Mouse (Mus musculus) embryonic facial prominence, embryonic 14.5 days (tissue): ENCODE measurements around the gene Ptbp3. TPM values are rescaled to one million over a fixed set of nuclear protein-coding genes. Genes with fewer than 3 reads are reported as not detected.

Source experiments
- ATAC-seq: fragments of 200-750 bp; cut with Nextera tagmentation; 2 replicates; pipeline ENCODE4 v1.8.0; 2017; ENCODE audit warnings: low read depth, moderate number of reproducible peaks, moderate TSS enrichment
- DNase-seq: peaks from one replicate; pipeline ENCODE4 v3.0.0-alpha.2; 2015; ENCODE audit warnings: low spot score
- H3K27ac ChIP-seq: fragments of 300-500 bp; sonication (generic); replicated peaks from 2 replicates; pipeline ENCODE4 v1.5.1; 2014; ENCODE audit warnings: low read depth, mild to moderate bottlenecking, low read length, moderate library complexity
- H3K27me3 ChIP-seq: fragments of 300-500 bp; sonication (generic); replicated peaks from 2 replicates; pipeline ENCODE4 v1.6.1; 2014; ENCODE audit warnings: low read length; ENCODE audit not compliant: control insufficient read depth, insufficient read depth
- H3K36me3 ChIP-seq: fragments of 300-500 bp; sonication (generic); 2 replicates; pipeline ENCODE4 v1.6.1; 2014; ENCODE audit warnings: low read length, mixed read lengths; ENCODE audit not compliant: control insufficient read depth, insufficient read depth
- H3K4me1 ChIP-seq: fragments of 300-500 bp; sonication (generic); 2 replicates; pipeline ENCODE4 v1.6.1; 2014; ENCODE audit warnings: antibody characterized with exemption, low read length; ENCODE audit not compliant: control insufficient read depth, insufficient read depth
- H3K4me2 ChIP-seq: fragments of 300-500 bp; sonication (generic); 2 replicates; pipeline ENCODE4 v1.6.1; 2014; ENCODE audit warnings: low read depth, mild to moderate bottlenecking, low read length, moderate library complexity, mixed read lengths
- H3K4me3 ChIP-seq: fragments of 300-500 bp; sonication (generic); 2 replicates; pipeline ENCODE4 v1.5.1; 2014; ENCODE audit warnings: low read depth, mild to moderate bottlenecking, low read length
- H3K9ac ChIP-seq: fragments of 300-500 bp; sonication (generic); 2 replicates; pipeline ENCODE4 v1.6.1; 2014; ENCODE audit warnings: low read depth, mild to moderate bottlenecking, low read length, moderate library complexity, mixed read lengths
- H3K9me3 ChIP-seq: fragments of 300-500 bp; sonication (generic); 2 replicates; pipeline ENCODE4 v1.6.1; 2016; ENCODE audit warnings: low read length; ENCODE audit not compliant: control insufficient read depth
- WGBS: fragments of 180-500 bp; shearing (Covaris S2); extraction: QIAGEN DNeasy Blood & Tissue Kit; methylation state at CpG from one replicate; pipeline ENCODE4 v1.1.7; 2014; 5-methylcytosine and 5-hydroxymethylcytosine counted together
- polyA plus RNA-seq: library from polyadenylated mRNA; unstranded; fragments of >200 nt; fragmentation: Nextera tagmentation; extraction: Ambion mirVana; gene quantifications from 2 replicates; pipeline ENCODE4 v1.2.1, GENCODE M21; 2014

The Ptbp3 gene
- polyA plus RNA-seq, 1 experiment from 2014 or later = 53.0 TPM

GRCm38 (mm10) chr4:59491097-59491496 lies 58.1 kb downstream of the Ptbp3 start:
- no peaks in the 10 kb centered on the region for H3K4me1 ChIP-seq
- H3K4me2 ChIP-seq = no peak overlapping the region
- peaks cover 21% of the 10 kb centered on the region for H3K36me3 ChIP-seq
- DNase-seq = no peak
- H3K9ac ChIP-seq = no peak overlapping the region
- H3K27ac ChIP-seq = no peak overlapping the region
- no peaks in the 10 kb centered on the region for H3K9me3 ChIP-seq
- 91% methylated on average over 2 of the region's 2 CpGs for WGBS
- ATAC-seq = no peak
- no peak overlapping the region for H3K4me3 ChIP-seq
- no peaks in the 10 kb centered on the region for H3K27me3 ChIP-seq

- no peaks in the 10 kb centered on the region for H3K27me3 ChIP-seq
- H3K4me3 ChIP-seq = no peak overlapping the region
- no peak overlapping the region for H3K9ac ChIP-seq
- no peak overlapping the region for H3K27ac ChIP-seq
- H3K4me1 ChIP-seq = no peaks in the 10 kb centered on the region
- H3K36me3 ChIP-seq = peaks cover 16% of the 10 kb centered on the region
- ATAC-seq = no peak
- H3K4me2 ChIP-seq = no peak overlapping the region
- H3K9me3 ChIP-seq = no peaks in the 10 kb centered on the region
- DNase-seq = no peak
Measured at GRCm38 (mm10) chr4:59471306-59471705, 77.9 kb downstream of the Ptbp3 start.

- WGBS = 80% methylated on average over 2 of the region's 2 CpGs
- DNase-seq (no peak), ATAC-seq (no peak)
- Histone ChIP-seq H3K9me3 (no peaks in the 10 kb centered on the region), H3K4me3 (no peak overlapping the region), H3K27me3 (no peaks in the 10 kb centered on the region), H3K9ac (no peak overlapping the region), H3K36me3 (no peaks in the 10 kb centered on the region), H3K4me1 (no peaks in the 10 kb centered on the region), H3K27ac (no peak overlapping the region), H3K4me2 (no peak overlapping the region)
Measured at GRCm38 (mm10) chr4:59465449-59465848, 83.7 kb downstream of the Ptbp3 start.

DNA sequence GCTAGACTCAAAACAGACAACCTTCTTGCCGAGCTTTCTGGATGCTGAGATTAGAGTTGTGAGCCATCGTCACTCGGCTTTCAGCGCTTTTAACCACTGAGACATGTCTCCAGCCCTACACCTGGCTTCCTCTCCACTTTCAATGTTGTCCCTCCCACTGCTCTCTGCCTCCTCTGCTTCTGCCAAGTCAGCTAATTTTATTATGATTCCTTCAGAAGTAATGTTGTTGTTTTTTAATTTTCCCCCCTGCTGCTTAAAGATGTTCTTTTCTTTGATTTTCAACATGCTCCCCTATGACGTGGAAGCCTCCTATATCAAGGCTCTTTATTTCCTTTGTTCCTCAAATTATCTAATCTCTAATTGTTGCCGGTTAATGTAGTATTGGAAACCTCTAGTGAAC lies 84.5 kb downstream of the Ptbp3 start:
- Histone ChIP-seq H3K4me2 (no peak overlapping the region), H3K9me3 (no peaks in the 10 kb centered on the region), H3K27ac (no peak overlapping the region), H3K4me3 (no peak overlapping the region), H3K36me3 (no peaks in the 10 kb centered on the region), H3K9ac (no peak overlapping the region), H3K27me3 (no peaks in the 10 kb centered on the region), H3K4me1 (no peaks in the 10 kb centered on the region)
- 73% methylated on average over 6 of the region's 6 CpGs for WGBS
- DNase-seq = no peak
- no peak for ATAC-seq

DNA sequence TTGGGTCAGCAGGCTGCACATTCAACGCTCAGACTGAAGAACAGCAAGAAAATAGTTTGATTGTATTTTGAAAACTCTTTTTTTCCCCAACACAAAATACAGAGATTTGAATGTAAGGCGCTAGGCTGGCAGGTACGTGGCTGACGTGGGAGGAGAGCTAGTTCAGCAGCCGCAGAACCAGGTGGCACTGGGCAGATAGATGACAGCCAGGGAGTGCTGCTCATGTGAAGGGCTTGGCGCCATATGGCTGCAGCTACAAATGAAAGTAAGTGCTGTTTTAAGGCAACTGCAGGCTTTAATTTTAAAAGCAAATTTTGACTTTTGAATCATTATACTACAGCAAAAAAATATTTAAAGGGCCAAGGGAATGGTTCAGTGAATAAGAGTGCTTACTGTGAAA lies 86.7 kb downstream of the Ptbp3 start:
- Histone ChIP-seq H3K27me3 (no peaks in the 10 kb centered on the region), H3K4me2 (no peak overlapping the region), H3K9ac (no peak overlapping the region), H3K27ac (no peak overlapping the region), H3K4me3 (no peak overlapping the region), H3K4me1 (peaks cover 7% of the 10 kb centered on the region; the same call in 1 of the 2 replicates), H3K36me3 (no peaks in the 10 kb centered on the region), H3K9me3 (no peaks in the 10 kb centered on the region)
- ATAC-seq = no peak
- WGBS = 79% methylated on average over 6 of the region's 6 CpGs
- DNase-seq = no peak

DNA sequence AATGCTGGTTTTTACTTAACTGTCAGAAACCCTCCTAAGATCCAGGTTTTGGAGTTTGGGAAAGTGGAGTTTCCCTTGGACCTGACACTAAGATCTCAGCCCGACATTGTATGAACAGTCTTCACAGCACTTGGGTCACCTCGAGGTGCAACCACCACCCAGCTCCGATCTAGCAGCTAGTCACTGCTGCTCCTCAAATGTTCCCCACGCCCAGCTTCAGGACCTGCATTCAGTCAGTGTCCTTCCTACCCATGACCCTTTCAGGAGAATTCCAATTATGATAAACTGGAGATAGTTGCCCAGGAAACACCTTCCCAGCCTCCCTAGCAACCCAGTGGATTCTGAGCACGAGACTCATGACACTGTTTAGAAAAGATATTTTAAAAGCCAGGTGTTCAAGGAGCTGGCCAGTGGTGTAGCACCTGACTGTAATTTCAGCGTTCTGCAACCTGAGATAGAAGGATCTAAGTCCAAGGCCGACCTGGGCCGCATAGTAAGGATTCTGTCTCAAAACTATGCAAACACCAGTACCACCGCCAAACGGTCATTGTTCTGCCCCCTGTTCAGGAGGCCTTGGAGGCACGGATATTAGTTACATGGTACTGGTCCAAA lies 87.9 kb downstream of the Ptbp3 start:
- ATAC-seq (peak; percentile 44; the same call in 1 of the 2 replicates), DNase-seq (no peak)
- H3K4me1 ChIP-seq = peaks cover 7% of the 10 kb centered on the region; the same call in 1 of the 2 replicates
- H3K4me3 ChIP-seq = no peak overlapping the region
- no peak overlapping the region for H3K27ac ChIP-seq
- WGBS = 78% methylated on average over 11 of the region's 11 CpGs
- H3K4me2 ChIP-seq = no peak overlapping the region
- H3K9ac ChIP-seq = no peak overlapping the region
- H3K9me3 ChIP-seq = no peaks in the 10 kb centered on the region
- H3K36me3 ChIP-seq = no peaks in the 10 kb centered on the region
- H3K27me3 ChIP-seq = no peaks in the 10 kb centered on the region

- no peaks in the 10 kb centered on the region for H3K27me3 ChIP-seq
- 77% methylated on average over 13 of the region's 13 CpGs for WGBS
- no peaks in the 10 kb centered on the region for H3K9me3 ChIP-seq
- H3K36me3 ChIP-seq = no peaks in the 10 kb centered on the region
- ATAC-seq (no peak), DNase-seq (peak; percentile 26)
- H3K27ac ChIP-seq = peak overlapping the region; percentile 21; the same call in 1 of the 2 replicates
- no peak overlapping the region for H3K4me3 ChIP-seq
- no peak overlapping the region for H3K4me2 ChIP-seq
- no peak overlapping the region for H3K9ac ChIP-seq
- peaks cover 7% of the 10 kb centered on the region; the same call in 1 of the 2 replicates for H3K4me1 ChIP-seq
Measured at GRCm38 (mm10) chr4:59459216-59459955, 89.8 kb downstream of the Ptbp3 start.

GRCm38 (mm10) chr4:59457941-59458340 lies 91.2 kb downstream of the Ptbp3 start:
- Histone ChIP-seq H3K27ac (no peak overlapping the region; the same call in 1 of the 2 replicates), H3K4me2 (no peak overlapping the region; the same call in 1 of the 2 replicates), H3K4me1 (peaks cover 7% of the 10 kb centered on the region; the same call in 1 of the 2 replicates), H3K4me3 (no peak overlapping the region), H3K27me3 (no peaks in the 10 kb centered on the region), H3K36me3 (no peaks in the 10 kb centered on the region), H3K9me3 (no peaks in the 10 kb centered on the region), H3K9ac (no peak overlapping the region)
- DNase-seq (peak; percentile 81), ATAC-seq (peak; percentile 38; the same call in 1 of the 2 replicates)
- 26% methylated on average over 9 of the region's 9 CpGs for WGBS
